Mouse (Mus musculus) MEL (cell line): ENCODE measurements around the gene Kansl2. TPM values are rescaled to one million over a fixed set of nuclear protein-coding genes. Genes with fewer than 3 reads are reported as not detected.

Experiments used
- DNase-seq: peaks from one replicate; pipeline ENCODE4 v3.0.0; 2011; ENCODE audit warnings: low read depth, low spot score
- H3K27ac ChIP-seq: 2 replicates; pipeline ENCODE4 v1.5.1; 2012; ENCODE audit warnings: low read depth, mild to moderate bottlenecking, control low read depth, low read length, moderate library complexity; ENCODE audit not compliant: control insufficient read depth
- H3K27me3 ChIP-seq, 2 experiments: fragments of 150-350 bp in 1 of 2; sonication (generic) in 1 of 2; 2 replicates each; pipeline ENCODE4 v1.6.1; 2012; ENCODE audit warnings: low read length in 2 of 2, mild to moderate bottlenecking in 2 of 2, improper control_type of control experiment in 1 of 2, moderate library complexity in 1 of 2; ENCODE audit not compliant: insufficient read depth in 2 of 2, control insufficient read depth in 1 of 2
- H3K36me3 ChIP-seq, 2 experiments: 2 replicates each; pipeline ENCODE4 v1.6.1; 2012 to 2014; ENCODE audit warnings: low read length in 2 of 2, improper control_type of control experiment in 1 of 2, inconsistent platforms in 1 of 2, mild to moderate bottlenecking in 1 of 2; ENCODE audit not compliant: insufficient read depth in 2 of 2, control insufficient read depth in 1 of 2
- H3K4me1 ChIP-seq, 2 experiments: fragments of 150-350 bp in 1 of 2; sonication (generic) in 1 of 2; 2 replicates each; pipeline ENCODE4 v1.6.1; 2012; ENCODE audit warnings: low read length in 2 of 2, improper control_type of control experiment in 1 of 2, mild to moderate bottlenecking in 1 of 2; ENCODE audit not compliant: insufficient read depth in 2 of 2, control insufficient read depth in 1 of 2
- H3K4me3 ChIP-seq, 2 experiments: fragments of 150-350 bp in 1 of 2; sonication (generic) in 1 of 2; 2 replicates each; pipeline ENCODE4 v1.5.1; 2012; ENCODE audit warnings: low read depth in 2 of 2, low read length in 2 of 2, mild to moderate bottlenecking in 2 of 2, moderate library complexity in 2 of 2, control low read depth in 1 of 2, improper control_type of control experiment in 1 of 2; ENCODE audit not compliant: control insufficient read depth in 1 of 2, insufficient read depth in 1 of 2
- H3K79me2 ChIP-seq: 2 replicates; pipeline ENCODE4 v1.6.1; 2012; ENCODE audit warnings: mild to moderate bottlenecking, low read length, moderate library complexity; ENCODE audit not compliant: control insufficient read depth, poor library complexity, insufficient read depth
- H3K9ac ChIP-seq: 2 replicates; pipeline ENCODE4 v1.6.1; 2012; ENCODE audit warnings: low read depth, mild to moderate bottlenecking, control low read depth, low read length, moderate library complexity; ENCODE audit not compliant: control insufficient read depth, poor library complexity, severe bottlenecking
- H3K9me3 ChIP-seq: fragments of 150-350 bp; sonication (generic); replicated peaks from 2 replicates; pipeline ENCODE4 v1.6.1; 2012; ENCODE audit warnings: mild to moderate bottlenecking, low read length, improper control_type of control experiment, moderate library complexity; ENCODE audit not compliant: insufficient read depth
- BHLHE40 ChIP-seq: IDR thresholded peaks from 2 replicates; pipeline ENCODE4 v1.6.1; 2012; ENCODE audit warnings: low read depth, mild to moderate bottlenecking, inconsistent platforms, low read length, improper control_type of control experiment, borderline replicate concordance
- CHD2 ChIP-seq: IDR thresholded peaks from 2 replicates; pipeline ENCODE4 v1.6.1; 2011; ENCODE audit warnings: low read length, improper control_type of control experiment
- CTCF ChIP-seq, 3 experiments: IDR thresholded peaks in 2 of 3; conservative IDR thresholded peaks in 1 of 3; 2 replicates each; pipeline ENCODE4 v1.5.1; 2011 to 2012; ENCODE audit warnings: low read length in 3 of 3, low read depth in 2 of 3, mild to moderate bottlenecking in 2 of 3, improper control_type of control experiment in 1 of 3, inconsistent platforms in 1 of 3, mixed read lengths in 1 of 3, moderate library complexity in 1 of 3; ENCODE audit not compliant: control insufficient read depth in 1 of 3, insufficient read depth in 1 of 3, poor library complexity in 1 of 3, severe bottlenecking in 1 of 3
- ELF1 ChIP-seq: IDR thresholded peaks from 2 replicates; pipeline ENCODE4 v1.6.1; 2014; ENCODE audit warnings: low read depth, mild to moderate bottlenecking, inconsistent platforms, low read length, improper control_type of control experiment, moderate library complexity
- GATA1 ChIP-seq: IDR thresholded peaks from 2 replicates; pipeline ENCODE4 v1.6.1; 2011; ENCODE audit warnings: low read depth, low read length, improper control_type of control experiment
- JUND ChIP-seq: IDR thresholded peaks from 2 replicates; pipeline ENCODE4 v1.6.1; 2011; ENCODE audit warnings: low read depth, mild to moderate bottlenecking, improper control_type of control experiment, low read length
- MAX ChIP-seq: IDR thresholded peaks from 2 replicates; pipeline ENCODE4 v1.6.1; 2011; ENCODE audit warnings: low read length, improper control_type of control experiment
- MAZ ChIP-seq: IDR thresholded peaks from 2 replicates; pipeline ENCODE4 v1.6.1; 2012; ENCODE audit warnings: low read depth, mild to moderate bottlenecking, inconsistent platforms, low read length, improper control_type of control experiment
- MEF2A ChIP-seq: IDR thresholded peaks from 2 replicates; pipeline ENCODE4 v1.6.1; 2014; ENCODE audit warnings: low read depth, mild to moderate bottlenecking, inconsistent platforms, low read length, improper control_type of control experiment; ENCODE audit not compliant: poor library complexity, insufficient replicate concordance, severe bottlenecking; ENCODE audit errors: extremely low read depth
- MXI1 ChIP-seq: IDR thresholded peaks from 2 replicates; pipeline ENCODE4 v1.6.1; 2011; ENCODE audit warnings: mild to moderate bottlenecking, low read depth, low read length, improper control_type of control experiment
- MYB ChIP-seq: IDR thresholded peaks from 2 replicates; pipeline ENCODE4 v1.6.1; 2011; ENCODE audit warnings: mild to moderate bottlenecking, low read depth, low read length, improper control_type of control experiment
- MYC ChIP-seq: IDR thresholded peaks from 2 replicates; pipeline ENCODE4 v1.6.1; 2011; ENCODE audit warnings: low read depth, mild to moderate bottlenecking, low read length, improper control_type of control experiment, moderate library complexity
- NRF1 ChIP-seq: IDR thresholded peaks from 2 replicates; pipeline ENCODE4 v1.6.1; 2014; ENCODE audit warnings: low read depth, mild to moderate bottlenecking, inconsistent platforms, low read length, improper control_type of control experiment, moderate library complexity; ENCODE audit not compliant: poor library complexity, insufficient read depth, severe bottlenecking
- POLR2A ChIP-seq, 2 experiments: IDR thresholded peaks; 2 replicates each; pipeline ENCODE4 v1.6.1; 2011 to 2012; ENCODE audit warnings: low read length in 2 of 2, mild to moderate bottlenecking in 2 of 2, control low read depth in 1 of 2, improper control_type of control experiment in 1 of 2, low read depth in 1 of 2, moderate library complexity in 1 of 2; ENCODE audit not compliant: control insufficient read depth in 1 of 2, insufficient read depth in 1 of 2, poor library complexity in 1 of 2
- POLR2AphosphoS2 ChIP-seq: IDR thresholded peaks from 2 replicates; pipeline ENCODE4 v1.6.1; 2011; ENCODE audit warnings: low read length, improper control_type of control experiment
- POLR2AphosphoS5 ChIP-seq: IDR thresholded peaks from 2 replicates; pipeline ENCODE4 v1.6.1; 2012; ENCODE audit warnings: low read depth, borderline replicate concordance, mild to moderate bottlenecking, inconsistent platforms, low read length, moderate library complexity, mixed read lengths
- RAD21 ChIP-seq: IDR thresholded peaks from 2 replicates; pipeline ENCODE4 v1.6.1; 2011; ENCODE audit warnings: mild to moderate bottlenecking, low read depth, low read length, improper control_type of control experiment
- SMC3 ChIP-seq: IDR thresholded peaks from 2 replicates; pipeline ENCODE4 v1.6.1; 2011; ENCODE audit warnings: low read depth, low read length, improper control_type of control experiment
- TAL1 ChIP-seq: IDR thresholded peaks from 2 replicates; pipeline ENCODE4 v1.6.1; 2012; ENCODE audit warnings: mild to moderate bottlenecking, inconsistent platforms, low read length, moderate library complexity, mixed read lengths
- TBP ChIP-seq: IDR thresholded peaks from 2 replicates; pipeline ENCODE4 v1.8.0; 2011; ENCODE audit warnings: low read depth, low read length, improper control_type of control experiment
- TCF12 ChIP-seq: IDR thresholded peaks from 2 replicates; pipeline ENCODE4 v1.6.1; 2014; ENCODE audit warnings: low read depth, mild to moderate bottlenecking, inconsistent platforms, low read length, improper control_type of control experiment, moderate library complexity
- ZC3H11A ChIP-seq: IDR thresholded peaks from 2 replicates; pipeline ENCODE4 v1.6.1; 2012; ENCODE audit warnings: low read depth, mild to moderate bottlenecking, inconsistent platforms, low read length, improper control_type of control experiment
- ZNF384 ChIP-seq: IDR thresholded peaks from 2 replicates; pipeline ENCODE4 v1.6.1; 2012; ENCODE audit warnings: low read depth, mild to moderate bottlenecking, inconsistent platforms, low read length, improper control_type of control experiment
- polyA plus RNA-seq, 2 experiments: library from polyadenylated mRNA; stranded (reverse) in 1 of 2; unstranded in 1 of 2; fragments of >175 nt in 1 of 2; fragments of >200 nt in 1 of 2; gene quantifications; 2 replicates each; pipeline versions ENCODE4 v1.2.1 to v1.2.4; 2012; ENCODE audit warnings: low replicate concordance in 2 of 2, low read depth in 1 of 2; ENCODE audit not compliant: insufficient read length in 2 of 2, insufficient read depth in 1 of 2, missing spikeins in 1 of 2
- total RNA-seq: library from RNA; depleted of rRNA; stranded (reverse); fragments of 300-350 nt; gene quantifications from 2 replicates; pipeline ENCODE4 v1.2.3, GENCODE M21; 2012

The Kansl2 gene
- total and polyA plus RNA-seq, 3 experiments = 157 to 170 TPM; not detected in 1

- no peak for DNase-seq
- H3K27ac ChIP-seq = no peak overlapping the region
- H3K9me3 ChIP-seq = no peaks in the 10 kb centered on the region
- peaks cover 3 to 11% of the 10 kb centered on the region in 2 experiments; a peak in 2 of 4 replicates for H3K4me1 ChIP-seq
- TF ChIP-seq POLR2AphosphoS2 (peak; percentile 60), MYB (no peak), POLR2A (IDR thresholded peaks at IDR 0.05; ENCODE audit: control insufficient read depth in 1 of 2, insufficient read depth in 1 of 2, low read depth in 1 of 2, low read length in 2 of 2, poor library complexity in 1 of 2) (peak in 1 of 2 experiments; percentile 15; a peak in 1 of 4 replicates)
- H3K27me3 ChIP-seq = no peaks in the 10 kb centered on the region
- H3K36me3 ChIP-seq = peaks cover 5 to 35% of the 10 kb centered on the region in 2 experiments
- H3K4me3 ChIP-seq = no peak overlapping the region
- H3K79me2 ChIP-seq = peaks cover 18% of the 10 kb centered on the region
- no peak overlapping the region for H3K9ac ChIP-seq
Observed at GRCm38 (mm10) chr15:98536828-98537510, 2.9 kb upstream of the Kansl2 start.

- no peak for DNase-seq
- H3K36me3 ChIP-seq = peaks cover 13 to 31% of the 10 kb centered on the region in 2 experiments
- peaks cover 3 to 13% of the 10 kb centered on the region in 2 experiments; a peak in 2 of 4 replicates for H3K4me1 ChIP-seq
- no peak overlapping the region for H3K4me3 ChIP-seq
- H3K79me2 ChIP-seq = peaks cover 28% of the 10 kb centered on the region
- H3K27me3 ChIP-seq = no peaks in the 10 kb centered on the region
- H3K9me3 ChIP-seq = no peaks in the 10 kb centered on the region
- TF ChIP-seq MYC = no peak
- TF ChIP-seq CTCF (IDR thresholded peaks at IDR 0.05 in 2 of 3, conservative IDR thresholded peaks at IDR 0.05 in 1 of 3; ENCODE audit: control insufficient read depth in 1 of 3, insufficient read depth in 1 of 3, low read depth in 2 of 3, low read length in 3 of 3, poor library complexity in 1 of 3, severe bottlenecking in 1 of 3) = no peak
- TF ChIP-seq ZNF384 = no peak
- no peak overlapping the region for H3K27ac ChIP-seq
- no peak overlapping the region for H3K9ac ChIP-seq
Observed at GRCm38 (mm10) chr15:98535921-98536320, 1.9 kb upstream of the Kansl2 start.

DNA sequence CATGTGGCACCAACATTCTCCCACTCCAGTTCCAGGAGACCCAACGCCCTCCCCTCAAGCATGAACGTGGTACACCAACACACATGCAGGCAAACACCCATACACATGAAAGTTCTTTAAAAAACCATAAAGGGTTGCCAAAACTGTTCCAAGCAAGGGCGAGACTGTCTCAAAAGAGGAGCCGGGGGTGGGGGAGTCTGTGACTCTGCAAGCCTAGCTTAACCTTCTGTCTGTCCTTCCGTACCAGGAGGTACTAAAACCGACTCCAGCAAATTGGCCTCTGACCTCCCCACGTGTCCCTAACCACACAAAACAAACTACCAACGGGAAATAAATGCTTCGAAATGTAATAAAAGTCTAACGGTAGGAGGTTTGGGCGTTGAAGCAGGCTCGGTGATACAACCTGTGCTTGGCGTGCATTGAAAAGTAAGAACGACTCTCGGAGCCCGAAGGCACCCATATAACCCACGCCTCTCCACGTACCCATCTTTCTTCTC, 981 bp downstream of the Kansl2 start:
- peak overlapping the region; percentile 85 for H3K27ac ChIP-seq
- peak; percentile 71 for DNase-seq
- H3K36me3 ChIP-seq = peaks cover 30 to 34% of the 10 kb centered on the region in 2 experiments
- TF ChIP-seq RAD21 (no peak), SMC3 (no peak), MYC (peak; percentile 19; the same call in 1 of the 2 replicates), POLR2AphosphoS5 (no peak), MYB (no peak), MAZ (no peak), MAX (0 out of 2 replicates have a peak, but pooled peaks have one; percentile 42), ZC3H11A (no peak), NRF1 (no peak), TAL1 (no peak), GATA1 (no peak), MXI1 (no peak), ZNF384 (no peak), POLR2AphosphoS2 (no peak; the same call in 1 of the 2 replicates), POLR2A (IDR thresholded peaks at IDR 0.05; ENCODE audit: control insufficient read depth in 1 of 2, insufficient read depth in 1 of 2, low read depth in 1 of 2, low read length in 2 of 2, poor library complexity in 1 of 2) (0 out of 4 replicates have a peak, but pooled peaks of 1 of the 2 experiments have one; percentile 17), TCF12 (no peak), BHLHE40 (no peak), MEF2A (no peak), ELF1 (no peak), JUND (no peak), CHD2 (no peak), TBP (0 out of 2 replicates have a peak, but pooled peaks have one; percentile 24)

More for the DNA sequence above, 981 bp downstream of the Kansl2 start:
- Histone ChIP-seq H3K4me3 (peak overlapping the region; percentile 79 to 85), H3K79me2 (peaks cover 42% of the 10 kb centered on the region), H3K27me3 (no peaks in the 10 kb centered on the region), H3K4me1 (peaks cover 3 to 15% of the 10 kb centered on the region in 2 experiments; a peak in 3 of 4 replicates), H3K9me3 (no peaks in the 10 kb centered on the region), H3K9ac (peak overlapping the region; percentile 83)
